Mouse (Mus musculus) c-Kit-positive CD71-positive TER-119-positive erythroid progenitor cells, embryonic 14.5 days (primary cell): ENCODE measurements around the gene Slc25a22.

Experiments used
- DNase-seq: peaks from one replicate; pipeline ENCODE4 v3.0.0-alpha.2; 2013; ENCODE audit warnings: low spot score

Gene Slc25a22

DNA sequence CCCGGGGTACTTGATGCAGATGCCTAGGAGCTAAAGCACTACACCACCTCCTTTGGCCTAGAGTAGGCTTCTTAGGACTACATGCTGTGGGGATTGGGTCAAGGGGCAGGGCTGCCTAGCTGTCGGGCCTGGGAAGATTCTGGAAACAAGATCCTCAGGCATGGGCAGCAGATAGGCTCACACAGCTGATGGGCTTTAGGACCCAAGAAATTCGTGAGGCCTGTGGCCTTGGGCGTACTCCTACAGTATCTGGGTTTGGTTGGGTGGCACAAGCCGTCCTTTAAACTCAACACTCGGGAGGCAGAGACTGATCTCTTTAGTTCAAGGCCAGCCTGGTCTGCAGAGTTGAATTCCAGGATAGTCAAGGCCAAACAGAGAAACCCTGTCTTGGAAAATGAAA is 34.5 kb upstream of the Slc25a22 start:
- DNase-seq, result no peak

GRCm38 (mm10) chr7:141471236-141471635 is 33.5 kb upstream of the Slc25a22 start:
- no peak for DNase-seq

DNA sequence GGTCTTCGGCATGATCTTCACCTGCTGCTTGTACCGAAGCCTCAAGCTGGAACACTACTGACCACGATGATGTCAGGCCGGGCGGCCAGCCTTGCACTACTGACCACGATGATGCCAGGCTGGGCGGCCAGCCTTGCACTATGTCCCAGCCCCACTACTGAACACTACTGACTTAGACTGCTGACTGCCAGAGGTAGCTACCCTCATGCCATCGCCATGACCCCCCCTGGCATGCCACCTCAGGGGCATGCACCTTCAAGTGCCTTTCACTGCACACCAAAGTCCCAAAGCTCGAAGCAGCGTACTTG is 32.9 kb upstream of the Slc25a22 start:
- DNase-seq, result no peak

- no peak for DNase-seq
These were observed 32.4 kb upstream of the Slc25a22 start for GRCm38 (mm10) chr7:141469901-141470636.

- no peak for DNase-seq
These were observed 31.7 kb upstream of the Slc25a22 start for GRCm38 (mm10) chr7:141469352-141469751.

- peak; percentile 72 for DNase-seq
These were observed 31.0 kb upstream of the Slc25a22 start for GRCm38 (mm10) chr7:141468522-141469211.

GRCm38 (mm10) chr7:141468164-141468521 is 30.5 kb upstream of the Slc25a22 start:
- DNase-seq, result no peak

DNA sequence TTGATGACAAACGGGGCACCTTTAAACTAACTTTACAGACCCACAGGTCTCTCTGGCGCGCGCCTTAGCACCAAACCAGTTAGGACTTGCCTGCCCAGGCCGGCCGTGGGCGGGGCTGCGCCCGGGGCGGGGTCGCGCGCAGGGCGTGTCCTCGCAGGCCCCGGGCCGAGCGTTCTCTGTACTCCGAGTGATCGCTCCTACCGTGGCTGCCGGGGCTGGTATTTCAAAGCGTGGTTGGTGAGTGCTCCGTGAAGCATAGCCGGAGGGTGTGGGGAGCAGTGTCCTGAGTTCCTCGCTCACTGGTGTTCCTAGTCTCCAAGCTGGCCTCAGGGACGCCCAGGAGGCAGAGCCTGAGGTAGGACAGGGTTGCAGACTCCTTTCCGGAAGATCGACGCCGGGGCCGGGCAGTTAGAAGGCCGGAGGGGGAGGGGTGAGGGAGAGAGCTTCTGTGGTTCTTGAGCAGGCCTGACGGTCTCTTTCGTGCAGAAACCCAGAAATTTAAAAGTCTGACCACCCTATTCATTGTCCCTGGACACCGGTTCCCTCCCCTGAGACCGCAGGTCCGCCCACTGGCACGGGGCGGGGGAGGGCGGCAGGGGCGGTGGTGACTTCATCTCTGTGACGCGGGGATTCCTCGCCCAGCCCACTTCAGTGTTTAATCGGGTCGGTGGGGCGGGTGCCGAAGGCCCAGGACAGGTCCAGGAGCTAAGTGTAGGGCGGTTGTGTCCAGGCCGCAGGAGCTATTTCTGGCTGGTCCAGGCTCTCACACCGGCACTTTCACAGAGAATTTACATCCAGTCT is 29.7 kb upstream of the Slc25a22 start, which contains the start of gene Cd151:
Cd151 (plus strand) TSS at position 163 of the 801 bp plus-strand sequence.
- DNase-seq, result peak; percentile 81

GRCm38 (mm10) chr7:141466607-141467148 is 29.0 kb upstream of the Slc25a22 start:
- DNase-seq, result no peak

GRCm38 (mm10) chr7:141466045-141466394 is 28.3 kb upstream of the Slc25a22 start:
- no peak for DNase-seq

DNA sequence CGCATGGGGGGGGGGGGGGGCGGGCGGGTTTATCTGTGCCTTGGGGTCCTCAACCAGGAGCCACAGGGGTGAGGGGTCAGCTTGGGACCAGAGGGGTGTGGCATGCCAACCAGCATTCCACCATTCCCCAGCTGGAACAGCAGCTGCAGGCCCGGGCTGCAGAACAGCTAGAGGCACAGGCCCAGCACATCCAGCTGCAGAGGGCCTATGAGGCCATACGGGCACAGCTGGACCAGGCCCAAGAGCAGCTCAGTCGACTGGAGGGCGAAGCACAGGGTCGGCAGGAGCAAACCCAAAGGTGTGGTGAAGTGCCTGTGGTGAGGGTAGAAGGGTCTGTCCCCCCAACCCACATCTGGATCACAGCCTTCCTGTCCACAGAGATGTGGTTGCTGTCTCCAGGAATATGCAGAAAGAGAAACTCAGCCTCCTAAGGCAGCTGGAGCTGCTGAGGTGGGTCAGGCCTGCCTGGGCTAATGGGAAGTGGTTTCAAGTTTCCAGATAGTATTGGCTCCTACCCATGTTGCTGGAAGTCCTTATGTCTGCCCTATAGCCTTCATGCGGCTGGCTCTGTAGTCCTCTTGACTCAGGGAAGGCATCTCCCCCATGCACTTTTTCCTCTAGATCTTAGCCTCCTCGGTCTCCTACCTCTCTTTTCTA is 27.8 kb upstream of the Slc25a22 start:
- DNase-seq, result no peak

- DNase-seq, result no peak
These were observed 27.0 kb upstream of the Slc25a22 start for GRCm38 (mm10) chr7:141464603-141465201.

- no peak for DNase-seq
These were observed 26.3 kb upstream of the Slc25a22 start for GRCm38 (mm10) chr7:141463824-141464602.

- no peak for DNase-seq
These were observed 24.7 kb upstream of the Slc25a22 start for GRCm38 (mm10) chr7:141462333-141462821.

- no peak for DNase-seq
These were observed 24.0 kb upstream of the Slc25a22 start for GRCm38 (mm10) chr7:141461521-141462332.

DNA sequence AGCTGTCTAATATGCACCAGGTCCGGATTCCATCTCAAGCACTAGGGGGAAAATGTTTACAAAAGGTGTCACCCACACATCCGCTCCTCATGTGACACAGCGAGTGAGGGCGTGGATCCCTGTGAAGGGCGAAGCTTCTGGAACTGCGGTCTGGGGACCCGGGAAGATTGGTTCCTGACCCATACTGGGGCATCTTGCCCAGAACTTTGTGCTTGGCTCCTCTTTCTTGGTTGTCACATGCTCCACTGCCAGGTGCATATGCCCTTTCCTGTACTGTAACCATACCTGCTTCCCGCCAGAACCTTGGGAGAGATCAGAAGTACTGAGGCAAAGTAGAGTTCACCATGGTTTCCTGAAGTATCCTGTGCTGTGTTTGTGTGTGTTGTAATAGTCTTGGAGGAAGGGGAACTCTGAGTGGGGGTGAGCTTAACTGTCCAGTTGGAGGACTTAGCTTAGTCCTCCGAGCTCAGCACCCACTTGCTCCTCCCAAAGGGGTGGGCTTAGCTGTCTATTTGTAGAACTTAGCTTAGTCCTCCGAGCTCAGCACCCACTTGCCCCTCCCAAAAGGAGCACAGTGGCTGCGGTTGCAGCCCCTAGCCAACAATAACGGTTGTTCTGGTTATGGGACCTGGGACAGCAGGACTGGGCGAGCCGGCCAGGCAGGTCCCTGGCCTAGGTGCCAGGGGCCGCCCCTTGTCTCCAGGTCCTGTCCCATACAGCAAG is 22.9 kb upstream of the Slc25a22 start, which contains the start of gene Cracr2b:
Cracr2b (plus strand) TSS at position 704 of the 723 bp plus-strand sequence.
- no peak for DNase-seq

DNA sequence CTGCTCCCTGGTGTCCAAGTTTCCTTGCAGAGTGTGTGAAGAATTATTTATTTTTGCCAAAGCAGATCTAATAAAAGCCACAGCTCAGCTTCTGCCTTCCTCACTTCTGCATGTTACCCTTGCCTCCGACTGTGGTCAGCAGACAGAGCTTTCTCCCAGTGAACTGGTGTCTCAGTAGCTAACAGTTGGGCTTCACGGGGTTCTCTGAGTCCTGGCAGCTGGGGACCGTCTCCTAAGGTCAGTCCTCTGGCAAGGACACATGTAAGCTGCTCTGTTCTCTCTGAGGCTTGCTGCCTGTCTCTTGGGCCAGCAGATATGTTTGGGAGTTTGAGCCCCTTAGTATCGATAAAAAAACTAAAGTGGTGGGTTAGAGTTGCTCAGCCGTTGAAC is 22.3 kb upstream of the Slc25a22 start:
- no peak for DNase-seq

- no peak for DNase-seq
These were observed 21.6 kb upstream of the Slc25a22 start for GRCm38 (mm10) chr7:141459301-141459711.

GRCm38 (mm10) chr7:141458661-141459060 is 21.0 kb upstream of the Slc25a22 start:
- no peak for DNase-seq
